Mouse (Mus musculus): ENCODE data around the gene Unc79. TPM values are rescaled to one million over a fixed set of nuclear protein-coding genes. Genes with fewer than 3 reads are reported as not detected.
A peak's percentile ranks its signal among the peaks of the same experiment; 100 is the strongest.

Gene Unc79
- total and polyA plus RNA-seq, 2 experiments from 2014 or later, result 0.07 TPM; not detected in 1

- Histone ChIP-seq H3K9me3 (replicated peaks; ENCODE audit: control insufficient read depth, low read length) (no peaks in the 10 kb centered on the region), H3K4me2 (ENCODE audit: low read depth, low read length) (peak overlapping the region; percentile 89), H3K27me3 (ENCODE audit: control insufficient read depth, insufficient read depth, low read length) (peaks cover 14% of the 10 kb centered on the region), H3K9ac (replicated peaks; ENCODE audit: low read depth, low read length) (no peak overlapping the region), H3K36me3 (replicated peaks; ENCODE audit: control insufficient read depth, insufficient read depth, low read length) (no peaks in the 10 kb centered on the region), H3K27ac (ENCODE audit: low read depth) (no peak overlapping the region), H3K4me1 (ENCODE audit: control insufficient read depth, insufficient read depth) (peaks cover 16% of the 10 kb centered on the region; the same call in 1 of the 2 replicates), H3K4me3 (ENCODE audit: low read depth, low read length) (peak overlapping the region; percentile 51)
- 1% methylated on average over 42 of the region's 42 CpGs for WGBS
- TF ChIP-seq CTCF (IDR thresholded peaks at IDR 0.05; ENCODE audit: low read depth) (no peak), EP300 (IDR thresholded peaks at IDR 0.05; ENCODE audit: low read depth) (no peak)
- ATAC-seq (ENCODE audit: insufficient read depth, low read depth) (peak; percentile 70; the same call in 1 of the 2 replicates), DNase-seq (ENCODE audit: low spot score) (peak; percentile 18)
These were observed 943 bp downstream of the Unc79 start for GRCm38 (mm10) chr12:102949395-102950208.

- H3K4me2 ChIP-seq (ENCODE audit: low read depth, low read length), result no peak overlapping the region
- no peak for DNase-seq (ENCODE audit: low spot score)
- H3K27me3 ChIP-seq (ENCODE audit: control insufficient read depth, insufficient read depth, low read length), result no peaks in the 10 kb centered on the region
- H3K4me3 ChIP-seq (ENCODE audit: low read depth, low read length), result no peak overlapping the region
- H3K9me3 ChIP-seq (replicated peaks; ENCODE audit: control insufficient read depth, low read length), result no peaks in the 10 kb centered on the region
- H3K9ac ChIP-seq (replicated peaks; ENCODE audit: low read depth, low read length), result no peak overlapping the region
- no peaks in the 10 kb centered on the region for H3K36me3 ChIP-seq (replicated peaks; ENCODE audit: control insufficient read depth, insufficient read depth, low read length)
- no peaks in the 10 kb centered on the region for H3K4me1 ChIP-seq (ENCODE audit: control insufficient read depth, insufficient read depth)
- no peak for ATAC-seq (ENCODE audit: insufficient read depth, low read depth)
- whole genome bisulfite sequencing, result 83% methylated on average over 7 of the region's 7 CpGs
- TF ChIP-seq CTCF (IDR thresholded peaks at IDR 0.05; ENCODE audit: low read depth) (no peak), EP300 (IDR thresholded peaks at IDR 0.05; ENCODE audit: low read depth) (no peak)
- H3K27ac ChIP-seq (ENCODE audit: low read depth), result no peak overlapping the region
These were observed 11.6 kb downstream of the Unc79 start for GRCm38 (mm10) chr12:102960051-102960775.

- Histone ChIP-seq H3K9me3 (replicated peaks; ENCODE audit: control insufficient read depth, low read length) (no peaks in the 10 kb centered on the region), H3K9ac (replicated peaks; ENCODE audit: low read depth, low read length) (no peak overlapping the region), H3K4me2 (ENCODE audit: low read depth, low read length) (no peak overlapping the region), H3K4me1 (ENCODE audit: control insufficient read depth, insufficient read depth) (no peaks in the 10 kb centered on the region), H3K27me3 (ENCODE audit: control insufficient read depth, insufficient read depth, low read length) (no peaks in the 10 kb centered on the region), H3K36me3 (replicated peaks; ENCODE audit: control insufficient read depth, insufficient read depth, low read length) (no peaks in the 10 kb centered on the region), H3K4me3 (ENCODE audit: low read depth, low read length) (no peak overlapping the region), H3K27ac (ENCODE audit: low read depth) (no peak overlapping the region)
- no peak for DNase-seq (ENCODE audit: low spot score)
- WGBS, result 40% methylated on average over 3 of the region's 3 CpGs
- no peak for ATAC-seq (ENCODE audit: insufficient read depth, low read depth)
- TF ChIP-seq EP300 (IDR thresholded peaks at IDR 0.05; ENCODE audit: low read depth), result no peak
- TF ChIP-seq CTCF (IDR thresholded peaks at IDR 0.05; ENCODE audit: low read depth), result no peak
These were observed 12.4 kb downstream of the Unc79 start for GRCm38 (mm10) chr12:102961066-102961465.

- Histone ChIP-seq H3K4me1 (ENCODE audit: control insufficient read depth, insufficient read depth) (no peaks in the 10 kb centered on the region), H3K4me2 (ENCODE audit: low read depth, low read length) (no peak overlapping the region), H3K4me3 (ENCODE audit: low read depth, low read length) (no peak overlapping the region), H3K9ac (replicated peaks; ENCODE audit: low read depth, low read length) (no peak overlapping the region), H3K27ac (ENCODE audit: low read depth) (no peak overlapping the region), H3K36me3 (replicated peaks; ENCODE audit: control insufficient read depth, insufficient read depth, low read length) (no peaks in the 10 kb centered on the region), H3K27me3 (ENCODE audit: control insufficient read depth, insufficient read depth, low read length) (no peaks in the 10 kb centered on the region), H3K9me3 (replicated peaks; ENCODE audit: control insufficient read depth, low read length) (no peaks in the 10 kb centered on the region)
- ATAC-seq (ENCODE audit: insufficient read depth, low read depth), result no peak
- no peak for DNase-seq (ENCODE audit: low spot score)
- no peak for TF ChIP-seq CTCF (IDR thresholded peaks at IDR 0.05; ENCODE audit: low read depth)
- WGBS, result 59% methylated on average over 3 of the region's 3 CpGs
These were observed 15.8 kb downstream of the Unc79 start for GRCm38 (mm10) chr12:102964486-102964885.

- Histone ChIP-seq H3K4me2 (ENCODE audit: low read depth, low read length) (no peak overlapping the region), H3K27me3 (ENCODE audit: control insufficient read depth, insufficient read depth, low read length) (no peaks in the 10 kb centered on the region), H3K4me1 (ENCODE audit: control insufficient read depth, insufficient read depth) (no peaks in the 10 kb centered on the region), H3K9me3 (replicated peaks; ENCODE audit: control insufficient read depth, low read length) (no peaks in the 10 kb centered on the region), H3K27ac (ENCODE audit: low read depth) (no peak overlapping the region), H3K36me3 (replicated peaks; ENCODE audit: control insufficient read depth, insufficient read depth, low read length) (no peaks in the 10 kb centered on the region), H3K9ac (replicated peaks; ENCODE audit: low read depth, low read length) (no peak overlapping the region), H3K4me3 (ENCODE audit: low read depth, low read length) (no peak overlapping the region)
- WGBS, result 51% methylated on average over 4 of the region's 4 CpGs
- no peak for DNase-seq (ENCODE audit: low spot score)
- TF ChIP-seq CTCF (IDR thresholded peaks at IDR 0.05; ENCODE audit: low read depth) (no peak), EP300 (IDR thresholded peaks at IDR 0.05; ENCODE audit: low read depth) (no peak)
- ATAC-seq (ENCODE audit: insufficient read depth, low read depth), result no peak
These were observed 31.9 kb downstream of the Unc79 start for GRCm38 (mm10) chr12:102980584-102980983.
